Mouse (Mus musculus): ENCODE measurements around the gene Ift172. TPM values are rescaled to one million over a fixed set of nuclear protein-coding genes. Genes with fewer than 3 reads are reported as not detected.

Gene Ift172
- total and polyA plus RNA-seq, 3 experiments: 15.3 to 21.8 TPM; not detected in 1

- DNase-seq (ENCODE audit: low read depth, low spot score): no peak
- Histone ChIP-seq H3K36me3 (ENCODE audit: control insufficient read depth in 1 of 2, insufficient read depth in 2 of 2, low read length in 2 of 2) (peaks cover 19 to 44% of the 10 kb centered on the region in 2 experiments), H3K27ac (ENCODE audit: control insufficient read depth, low read depth, low read length) (no peak overlapping the region), H3K4me3 (ENCODE audit: control insufficient read depth in 1 of 2, insufficient read depth in 1 of 2, low read depth in 2 of 2, low read length in 2 of 2) (no peak overlapping the region), H3K9ac (ENCODE audit: control insufficient read depth, low read depth, low read length, poor library complexity, severe bottlenecking) (no peak overlapping the region), H3K9me3 (replicated peaks; ENCODE audit: insufficient read depth, low read length) (no peaks in the 10 kb centered on the region), H3K79me2 (ENCODE audit: control insufficient read depth, insufficient read depth, low read length, poor library complexity) (peaks cover 26% of the 10 kb centered on the region), H3K27me3 (ENCODE audit: control insufficient read depth in 1 of 2, insufficient read depth in 2 of 2, low read length in 2 of 2) (no peaks in the 10 kb centered on the region), H3K4me1 (ENCODE audit: control insufficient read depth in 1 of 2, insufficient read depth in 2 of 2, low read length in 2 of 2) (no peaks in the 10 kb centered on the region; a peak in 1 of 4 replicates)
- no peak for TF ChIP-seq NRF1 (IDR thresholded peaks at IDR 0.05; ENCODE audit: insufficient read depth, low read depth, low read length, poor library complexity, severe bottlenecking)
- no peak for TF ChIP-seq ELF1 (IDR thresholded peaks at IDR 0.05; ENCODE audit: low read depth, low read length)
- TF ChIP-seq POLR2A (IDR thresholded peaks at IDR 0.05; ENCODE audit: control insufficient read depth in 1 of 2, insufficient read depth in 1 of 2, low read depth in 1 of 2, low read length in 2 of 2, poor library complexity in 1 of 2): 0 out of 4 replicates have a peak, but pooled peaks of 1 of the 2 experiments have one; percentile 33
Observed at GRCm38 (mm10) chr5:31203866-31204265, 87.0 kb downstream of the Ift172 start.

Other genes starting within 250 kb of the Ift172 start
- 31.7 and 37.2 TPM in 2 replicates for gene Atraid, start 242.8 kb downstream of the Ift172 start, total RNA-seq (2012; rRNA removed)
- 10 to 100 TPM in 1 of 2 experiments, not detected in 1; 58.0 TPM for gene Atraid, start 242.8 kb downstream of the Ift172 start, polyA plus RNA-seq (2012; ENCODE audit: insufficient read depth in 1 of 2, insufficient read length in 2 of 2, low read depth in 1 of 2, low replicate concordance in 2 of 2, missing spikeins in 1 of 2)
- 25.6 and 34.5 TPM in 2 replicates for gene Slc5a6, start 242.2 kb downstream of the Ift172 start, total RNA-seq (2012; rRNA removed)
- gene Slc5a6, start 242.2 kb downstream of the Ift172 start, polyA plus RNA-seq (2012; ENCODE audit: insufficient read depth in 1 of 2, insufficient read length in 2 of 2, low read depth in 1 of 2, low replicate concordance in 2 of 2, missing spikeins in 1 of 2): 10 to 100 TPM in 1 of 2 experiments, not detected in 1; 41.7 TPM
- gene Cad, start 236.3 kb downstream of the Ift172 start, total RNA-seq (2012; rRNA removed): 213 and 228 TPM in 2 replicates
- gene Cad, start 236.3 kb downstream of the Ift172 start, polyA plus RNA-seq (2012; ENCODE audit: insufficient read depth in 1 of 2, insufficient read length in 2 of 2, low read depth in 1 of 2, low replicate concordance in 2 of 2, missing spikeins in 1 of 2): 100 to 1,000 TPM; 254 to 383 TPM
- gene Dnajc5g, start 184.8 kb downstream of the Ift172 start, total RNA-seq (2012; rRNA removed): not detected in 2 replicates
- gene Dnajc5g, start 184.8 kb downstream of the Ift172 start, polyA plus RNA-seq (2012; ENCODE audit: insufficient read depth in 1 of 2, insufficient read length in 2 of 2, low read depth in 1 of 2, low replicate concordance in 2 of 2, missing spikeins in 1 of 2): not detected
- gene Slc30a3, start 182.9 kb downstream of the Ift172 start, total RNA-seq (2012; rRNA removed): not detected in 2 replicates
- not detected for gene Slc30a3, start 182.9 kb downstream of the Ift172 start, polyA plus RNA-seq (2012; ENCODE audit: insufficient read depth in 1 of 2, insufficient read length in 2 of 2, low read depth in 1 of 2, low replicate concordance in 2 of 2, missing spikeins in 1 of 2)
- gene Trim54, start 174.4 kb downstream of the Ift172 start, total RNA-seq (2012; rRNA removed): not detected in 2 replicates
- not detected for gene Trim54, start 174.4 kb downstream of the Ift172 start, polyA plus RNA-seq (2012; ENCODE audit: insufficient read depth in 1 of 2, insufficient read length in 2 of 2, low read depth in 1 of 2, low replicate concordance in 2 of 2, missing spikeins in 1 of 2)
- not detected in 2 replicates for gene Ucn, start 152.3 kb downstream of the Ift172 start, total RNA-seq (2012; rRNA removed)
- gene Ucn, start 152.3 kb downstream of the Ift172 start, polyA plus RNA-seq (2012; ENCODE audit: insufficient read depth in 1 of 2, insufficient read length in 2 of 2, low read depth in 1 of 2, low replicate concordance in 2 of 2, missing spikeins in 1 of 2): not detected
- gene Mpv17, start 136.9 kb downstream of the Ift172 start, total RNA-seq (2012; rRNA removed): 25.4 and 25.8 TPM in 2 replicates
- 10 to 100 TPM in 1 of 2 experiments, not detected in 1; 49.9 TPM for gene Mpv17, start 136.9 kb downstream of the Ift172 start, polyA plus RNA-seq (2012; ENCODE audit: insufficient read depth in 1 of 2, insufficient read length in 2 of 2, low read depth in 1 of 2, low replicate concordance in 2 of 2, missing spikeins in 1 of 2)
- gene Gm29609, start 111.2 kb downstream of the Ift172 start, total RNA-seq (2012; rRNA removed): 5.0 and 5.8 TPM in 2 replicates
- gene Gm29609, start 111.2 kb downstream of the Ift172 start, polyA plus RNA-seq (2012; ENCODE audit: insufficient read depth in 1 of 2, insufficient read length in 2 of 2, low read depth in 1 of 2, low replicate concordance in 2 of 2, missing spikeins in 1 of 2): 1 to 10 TPM in 1 of 2 experiments, not detected in 1; 6.4 TPM
- 46.7 and 50.9 TPM in 2 replicates for gene Gtf3c2, start 111.0 kb downstream of the Ift172 start, total RNA-seq (2012; rRNA removed)
- gene Gtf3c2, start 111.0 kb downstream of the Ift172 start, polyA plus RNA-seq (2012; ENCODE audit: insufficient read depth in 1 of 2, insufficient read length in 2 of 2, low read depth in 1 of 2, low replicate concordance in 2 of 2, missing spikeins in 1 of 2): 100 to 1,000 TPM in 1 of 2 experiments, not detected in 1; 129 TPM
- 67.3 and 85.1 TPM in 2 replicates for gene Snx17, start 97.9 kb downstream of the Ift172 start, total RNA-seq (2012; rRNA removed)
- gene Snx17, start 97.9 kb downstream of the Ift172 start, polyA plus RNA-seq (2012; ENCODE audit: insufficient read depth in 1 of 2, insufficient read length in 2 of 2, low read depth in 1 of 2, low replicate concordance in 2 of 2, missing spikeins in 1 of 2): 10 to 100 TPM in 1 of 2 experiments, not detected in 1; 85.6 TPM
- gene Eif2b4, start 97.7 kb downstream of the Ift172 start, total RNA-seq (2012; rRNA removed): 126 and 151 TPM in 2 replicates
- gene Eif2b4, start 97.7 kb downstream of the Ift172 start, polyA plus RNA-seq (2012; ENCODE audit: insufficient read depth in 1 of 2, insufficient read length in 2 of 2, low read depth in 1 of 2, low replicate concordance in 2 of 2, missing spikeins in 1 of 2): 100 to 1,000 TPM in 1 of 2 experiments, not detected in 1; 282 TPM
- 6.0 and 7.0 TPM in 2 replicates for gene Zfp513, start 88.8 kb downstream of the Ift172 start, total RNA-seq (2012; rRNA removed)
- gene Zfp513, start 88.8 kb downstream of the Ift172 start, polyA plus RNA-seq (2012; ENCODE audit: insufficient read depth in 1 of 2, insufficient read length in 2 of 2, low read depth in 1 of 2, low replicate concordance in 2 of 2, missing spikeins in 1 of 2): 10 to 100 TPM in 1 of 2 experiments, not detected in 1; 15.2 TPM
- gene Ppm1g, start 70.4 kb downstream of the Ift172 start, total RNA-seq (2012; rRNA removed): 374 and 408 TPM in 2 replicates
- gene Ppm1g, start 70.4 kb downstream of the Ift172 start, polyA plus RNA-seq (2012; ENCODE audit: insufficient read depth in 1 of 2, insufficient read length in 2 of 2, low read depth in 1 of 2, low replicate concordance in 2 of 2, missing spikeins in 1 of 2): 100 to 1,000 TPM; 169 to 639 TPM
- gene Nrbp1, start 50.3 kb downstream of the Ift172 start, total RNA-seq (2012; rRNA removed): 40.5 and 42.0 TPM in 2 replicates
- 10 to 100 TPM in 1 of 2 experiments, not detected in 1; 55.2 TPM for gene Nrbp1, start 50.3 kb downstream of the Ift172 start, polyA plus RNA-seq (2012; ENCODE audit: insufficient read depth in 1 of 2, insufficient read length in 2 of 2, low read depth in 1 of 2, low replicate concordance in 2 of 2, missing spikeins in 1 of 2)
- gene Gm9970, start 49.9 kb downstream of the Ift172 start, total RNA-seq (2012; rRNA removed): not detected in 2 replicates
- gene Gm9970, start 49.9 kb downstream of the Ift172 start, polyA plus RNA-seq (2012; ENCODE audit: insufficient read depth in 1 of 2, insufficient read length in 2 of 2, low read depth in 1 of 2, low replicate concordance in 2 of 2, missing spikeins in 1 of 2): under 1 TPM in 1 of 2 experiments, not detected in 1; 0.24 TPM
- 1.2 and 1.3 TPM in 2 replicates for gene Krtcap3, start 39.4 kb downstream of the Ift172 start, total RNA-seq (2012; rRNA removed)
- 1 to 10 TPM in 1 of 2 experiments, not detected in 1; 3.3 TPM for gene Krtcap3, start 39.4 kb downstream of the Ift172 start, polyA plus RNA-seq (2012; ENCODE audit: insufficient read depth in 1 of 2, insufficient read length in 2 of 2, low read depth in 1 of 2, low replicate concordance in 2 of 2, missing spikeins in 1 of 2)
- gene Fndc4, start 5.0 kb upstream of the Ift172 start, total RNA-seq (2012; rRNA removed): not detected in 2 replicates
- under 1 TPM in 1 of 2 experiments, not detected in 1; 0.32 TPM for gene Fndc4, start 5.0 kb upstream of the Ift172 start, polyA plus RNA-seq (2012; ENCODE audit: insufficient read depth in 1 of 2, insufficient read length in 2 of 2, low read depth in 1 of 2, low replicate concordance in 2 of 2, missing spikeins in 1 of 2)
- 0.04 TPM in 1 of 2 replicates, not detected in the other for gene Gckr, start 6.3 kb upstream of the Ift172 start, total RNA-seq (2012; rRNA removed)
- gene Gckr, start 6.3 kb upstream of the Ift172 start, polyA plus RNA-seq (2012; ENCODE audit: insufficient read depth in 1 of 2, insufficient read length in 2 of 2, low read depth in 1 of 2, low replicate concordance in 2 of 2, missing spikeins in 1 of 2): under 1 TPM in 1 of 2 experiments, not detected in 1; 0.19 TPM
- gene Zfp512, start 161.3 kb upstream of the Ift172 start, total RNA-seq (2012; rRNA removed): 32.9 and 36.6 TPM in 2 replicates
- 10 to 100 TPM in 1 of 2 experiments, not detected in 1; 47.0 TPM for gene Zfp512, start 161.3 kb upstream of the Ift172 start, polyA plus RNA-seq (2012; ENCODE audit: insufficient read depth in 1 of 2, insufficient read length in 2 of 2, low read depth in 1 of 2, low replicate concordance in 2 of 2, missing spikeins in 1 of 2)
- gene 4930548H24Rik, start 194.6 kb upstream of the Ift172 start, total RNA-seq (2012; rRNA removed): 0.13 and 0.15 TPM in 2 replicates
- under 1 TPM in 1 of 2 experiments, not detected in 1; 0.13 TPM for gene 4930548H24Rik, start 194.6 kb upstream of the Ift172 start, polyA plus RNA-seq (2012; ENCODE audit: insufficient read depth in 1 of 2, insufficient read length in 2 of 2, low read depth in 1 of 2, low replicate concordance in 2 of 2, missing spikeins in 1 of 2)
- 59.0 and 75.6 TPM in 2 replicates for gene Gpn1, start 203.6 kb upstream of the Ift172 start, total RNA-seq (2012; rRNA removed)
- gene Gpn1, start 203.6 kb upstream of the Ift172 start, polyA plus RNA-seq (2012; ENCODE audit: insufficient read depth in 1 of 2, insufficient read length in 2 of 2, low read depth in 1 of 2, low replicate concordance in 2 of 2, missing spikeins in 1 of 2): 100 to 1,000 TPM in 1 of 2 experiments, not detected in 1; 125 TPM
- gene Slc4a1ap, start 235.9 kb upstream of the Ift172 start, total RNA-seq (2012; rRNA removed): 37.6 and 41.7 TPM in 2 replicates
- 100 to 1,000 TPM in 1 of 2 experiments, 10 to 100 TPM in 1; 41.6 to 523 TPM for gene Slc4a1ap, start 235.9 kb upstream of the Ift172 start, polyA plus RNA-seq (2012; ENCODE audit: insufficient read depth in 1 of 2, insufficient read length in 2 of 2, low read depth in 1 of 2, low replicate concordance in 2 of 2, missing spikeins in 1 of 2)
- 15.9 and 19.3 TPM in 2 replicates for gene Supt7l, start 236.7 kb upstream of the Ift172 start, total RNA-seq (2012; rRNA removed)
- gene Supt7l, start 236.7 kb upstream of the Ift172 start, polyA plus RNA-seq (2012; ENCODE audit: insufficient read depth in 1 of 2, insufficient read length in 2 of 2, low read depth in 1 of 2, low replicate concordance in 2 of 2, missing spikeins in 1 of 2): 10 to 100 TPM in 1 of 2 experiments, not detected in 1; 23.6 TPM